Mouse (Mus musculus) liver, embryonic 14.5 days (tissue): ENCODE data around the gene Xrn2. TPM values are rescaled to one million over a fixed set of nuclear protein-coding genes. Genes with fewer than 3 reads are reported as not detected.

Experiments used
- ATAC-seq: fragments of 200-750 bp; cut with Nextera tagmentation; 2 replicates; pipeline ENCODE4 v1.8.0; 2017; ENCODE audit warnings: moderate number of reproducible peaks, mild to moderate bottlenecking, moderate library complexity; ENCODE audit not compliant: insufficient read depth
- DNase-seq, 3 experiments: peaks; one replicate each; pipeline ENCODE4 v3.0.0-alpha.2; 2012 to 2013; ENCODE audit warnings: low read depth in 3 of 3, low spot score in 3 of 3
- H3K27ac ChIP-seq: fragments of 300-500 bp; sonication (generic); 2 replicates; pipeline ENCODE4 v1.5.1; 2014; ENCODE audit warnings: moderate library complexity, mild to moderate bottlenecking, control low read depth, inconsistent platforms
- H3K27me3 ChIP-seq: fragments of 300-500 bp; sonication (generic); 2 replicates; pipeline ENCODE4 v1.6.1; 2014; ENCODE audit warnings: mild to moderate bottlenecking, low read length, moderate library complexity; ENCODE audit not compliant: control insufficient read depth, insufficient read depth
- H3K36me3 ChIP-seq: fragments of 300-500 bp; sonication (generic); replicated peaks from 2 replicates; pipeline ENCODE4 v1.6.1; 2014; ENCODE audit warnings: low read depth; ENCODE audit not compliant: control insufficient read depth, insufficient read depth
- H3K4me1 ChIP-seq, 2 experiments: fragments of 200-500 bp in 1 of 2; fragments of 300-500 bp in 1 of 2; sonication (generic) in 1 of 2; replicated peaks; 2 replicates each; pipeline ENCODE4 v1.6.1; 2012 to 2014; ENCODE audit warnings: antibody characterized with exemption in 1 of 2, inconsistent platforms in 1 of 2, low read length in 1 of 2; ENCODE audit not compliant: control insufficient read depth in 2 of 2, insufficient read depth in 2 of 2
- H3K4me2 ChIP-seq: fragments of 300-500 bp; sonication (generic); 2 replicates; pipeline ENCODE4 v1.6.1; 2014; ENCODE audit warnings: low read depth, mild to moderate bottlenecking, control low read depth, moderate library complexity
- H3K4me3 ChIP-seq, 2 experiments: fragments of 200-500 bp in 1 of 2; fragments of 300-500 bp in 1 of 2; sonication (generic) in 1 of 2; 2 replicates each; pipeline ENCODE4 v1.5.1; 2012 to 2014; ENCODE audit warnings: low read depth in 2 of 2, low read length in 2 of 2, mild to moderate bottlenecking in 2 of 2, control low read depth in 1 of 2, inconsistent platforms in 1 of 2, moderate library complexity in 1 of 2; ENCODE audit not compliant: insufficient read depth in 1 of 2
- H3K9ac ChIP-seq: fragments of 300-500 bp; sonication (generic); replicated peaks from 2 replicates; pipeline ENCODE4 v1.6.1; 2014; ENCODE audit warnings: mild to moderate bottlenecking, control low read depth, moderate library complexity
- H3K9me3 ChIP-seq: fragments of 300-500 bp; sonication (generic); 2 replicates; pipeline ENCODE4 v1.6.1; 2016; ENCODE audit warnings: low read length, mixed read lengths; ENCODE audit not compliant: control insufficient read depth
- CTCF ChIP-seq: IDR thresholded peaks from 2 replicates; pipeline ENCODE4 v1.5.1; 2016; ENCODE audit warnings: antibody characterized with exemption, low read depth, control low read depth
- EP300 ChIP-seq: IDR thresholded peaks from 2 replicates; pipeline ENCODE4 v1.6.1; 2016; ENCODE audit warnings: antibody characterized with exemption, low read depth
- WGBS: fragments of 180-500 bp; shearing (Covaris S2); extraction: QIAGEN DNeasy Blood & Tissue Kit; methylation state at CpG from one replicate; pipeline ENCODE4 v1.1.7; 2014; ENCODE audit not compliant: insufficient replicate concordance; 5-methylcytosine and 5-hydroxymethylcytosine counted together
- polyA plus RNA-seq, 2 experiments: library from polyadenylated mRNA; depleted of rRNA in 1 of 2; stranded (reverse) in 1 of 2; unstranded in 1 of 2; fragments of >200 nt; fragmentation: Nextera tagmentation in 1 of 2; extraction: Ambion mirVana in 1 of 2; gene quantifications; 2 replicates each; pipeline versions ENCODE4 v1.2.1 to v1.2.3; 2012 to 2014

The Xrn2 gene
- polyA plus RNA-seq, 2 experiments: 20.6 to 32.2 TPM

GRCm38 (mm10) chr2:146985807-146986206 lies 27.0 kb upstream of the Xrn2 start:
- ATAC-seq (no peak), DNase-seq (no peak)
- no peak overlapping the region for H3K9ac ChIP-seq
- H3K27me3 ChIP-seq: no peaks in the 10 kb centered on the region
- no peaks in the 10 kb centered on the region for H3K9me3 ChIP-seq
- H3K4me1 ChIP-seq: no peaks in the 10 kb centered on the region
- H3K4me2 ChIP-seq: no peak overlapping the region
- H3K4me3 ChIP-seq: no peak overlapping the region
- 57% methylated on average over 1 of the region's 1 CpGs for WGBS
- H3K36me3 ChIP-seq: no peaks in the 10 kb centered on the region
- no peak for TF ChIP-seq EP300
- TF ChIP-seq CTCF: no peak
- no peak overlapping the region for H3K27ac ChIP-seq

GRCm38 (mm10) chr2:146986429-146986828 lies 26.4 kb upstream of the Xrn2 start:
- DNase-seq (no peak), ATAC-seq (no peak)
- Histone ChIP-seq H3K4me2 (no peak overlapping the region), H3K4me3 (no peak overlapping the region), H3K9ac (no peak overlapping the region), H3K4me1 (no peaks in the 10 kb centered on the region), H3K9me3 (no peaks in the 10 kb centered on the region), H3K27ac (no peak overlapping the region), H3K27me3 (no peaks in the 10 kb centered on the region), H3K36me3 (no peaks in the 10 kb centered on the region)
- TF ChIP-seq EP300 (no peak), CTCF (no peak)

- WGBS: 30% methylated on average over 2 of the region's 2 CpGs
- no peak overlapping the region for H3K9ac ChIP-seq
Measured at GRCm38 (mm10) chr2:147007265-147007664, 5.5 kb upstream of the Xrn2 start.

GRCm38 (mm10) chr2:147009084-147009483 lies 3.7 kb upstream of the Xrn2 start:
- no peak overlapping the region for H3K27ac ChIP-seq
- ATAC-seq (no peak), DNase-seq (no peak)
- no peaks in the 10 kb centered on the region for H3K9me3 ChIP-seq
- H3K9ac ChIP-seq: no peak overlapping the region
- H3K4me2 ChIP-seq: no peak overlapping the region
- H3K4me3 ChIP-seq: no peak overlapping the region
- TF ChIP-seq EP300 (no peak), CTCF (no peak)
- H3K36me3 ChIP-seq: no peaks in the 10 kb centered on the region
- H3K4me1 ChIP-seq: peaks cover 8 to 16% of the 10 kb centered on the region in 2 experiments
- no peaks in the 10 kb centered on the region for H3K27me3 ChIP-seq

More at GRCm38 (mm10) chr2:147007265-147007664, 5.5 kb upstream of the Xrn2 start:
- Histone ChIP-seq H3K4me3 (no peak overlapping the region), H3K36me3 (no peaks in the 10 kb centered on the region), H3K9me3 (no peaks in the 10 kb centered on the region), H3K27me3 (no peaks in the 10 kb centered on the region), H3K4me1 (peaks cover 6 to 14% of the 10 kb centered on the region in 2 experiments), H3K27ac (no peak overlapping the region), H3K4me2 (no peak overlapping the region)
- no peak for TF ChIP-seq CTCF
- TF ChIP-seq EP300: no peak
- no peak for DNase-seq
- ATAC-seq: no peak

GRCm38 (mm10) chr2:147010141-147010540 lies 2.7 kb upstream of the Xrn2 start:
- WGBS: 74% methylated on average over 4 of the region's 4 CpGs
- H3K27ac ChIP-seq: no peak overlapping the region
- no peak overlapping the region for H3K9ac ChIP-seq
- H3K27me3 ChIP-seq: no peaks in the 10 kb centered on the region
- H3K4me3 ChIP-seq: no peak overlapping the region
- no peaks in the 10 kb centered on the region for H3K9me3 ChIP-seq
- no peak for TF ChIP-seq CTCF
- ATAC-seq (no peak), DNase-seq (no peak)
- H3K4me2 ChIP-seq: no peak overlapping the region
- no peaks in the 10 kb centered on the region for H3K36me3 ChIP-seq
- H3K4me1 ChIP-seq: peaks cover 8 to 23% of the 10 kb centered on the region in 2 experiments
